Mouse (Mus musculus): ENCODE results near the gene Pyy.

The Pyy gene

DNA sequence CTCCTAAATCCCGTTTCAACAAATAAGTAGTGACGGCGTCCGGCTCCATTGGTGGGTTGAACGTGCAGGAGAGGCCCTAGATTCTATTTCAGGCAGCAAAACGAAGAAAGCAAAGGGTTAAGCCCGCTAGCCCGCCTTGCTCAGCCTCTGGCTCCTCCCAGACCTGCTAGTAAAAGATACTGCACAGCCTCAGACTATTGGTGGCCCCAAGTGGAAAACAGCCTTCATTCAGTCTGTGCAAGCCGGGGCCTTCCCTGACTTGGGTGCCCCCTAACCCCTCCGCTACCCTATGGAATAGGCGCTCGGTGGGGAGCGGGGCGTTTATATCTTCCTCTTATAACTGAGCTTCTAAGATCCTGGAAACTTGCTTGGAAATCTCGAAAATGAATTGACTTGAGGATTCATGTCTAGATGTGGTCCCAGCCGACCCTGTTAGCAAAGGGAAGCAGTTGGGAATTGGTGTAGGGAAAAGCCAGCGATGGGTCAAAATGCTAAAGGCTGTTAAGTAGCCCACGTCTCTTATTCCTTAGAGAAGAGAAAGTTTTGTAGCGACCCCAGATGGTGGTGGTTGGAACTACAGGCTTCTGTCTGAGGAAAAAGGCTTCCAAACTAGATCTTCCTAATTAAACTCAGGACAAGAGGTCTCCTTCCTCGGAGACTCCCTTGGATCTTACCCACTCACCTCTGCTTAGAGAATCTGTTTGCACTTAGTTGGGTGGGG is 18.4 kb downstream of the Pyy start:
- peak; percentile 65 for DNase-seq

DNA sequence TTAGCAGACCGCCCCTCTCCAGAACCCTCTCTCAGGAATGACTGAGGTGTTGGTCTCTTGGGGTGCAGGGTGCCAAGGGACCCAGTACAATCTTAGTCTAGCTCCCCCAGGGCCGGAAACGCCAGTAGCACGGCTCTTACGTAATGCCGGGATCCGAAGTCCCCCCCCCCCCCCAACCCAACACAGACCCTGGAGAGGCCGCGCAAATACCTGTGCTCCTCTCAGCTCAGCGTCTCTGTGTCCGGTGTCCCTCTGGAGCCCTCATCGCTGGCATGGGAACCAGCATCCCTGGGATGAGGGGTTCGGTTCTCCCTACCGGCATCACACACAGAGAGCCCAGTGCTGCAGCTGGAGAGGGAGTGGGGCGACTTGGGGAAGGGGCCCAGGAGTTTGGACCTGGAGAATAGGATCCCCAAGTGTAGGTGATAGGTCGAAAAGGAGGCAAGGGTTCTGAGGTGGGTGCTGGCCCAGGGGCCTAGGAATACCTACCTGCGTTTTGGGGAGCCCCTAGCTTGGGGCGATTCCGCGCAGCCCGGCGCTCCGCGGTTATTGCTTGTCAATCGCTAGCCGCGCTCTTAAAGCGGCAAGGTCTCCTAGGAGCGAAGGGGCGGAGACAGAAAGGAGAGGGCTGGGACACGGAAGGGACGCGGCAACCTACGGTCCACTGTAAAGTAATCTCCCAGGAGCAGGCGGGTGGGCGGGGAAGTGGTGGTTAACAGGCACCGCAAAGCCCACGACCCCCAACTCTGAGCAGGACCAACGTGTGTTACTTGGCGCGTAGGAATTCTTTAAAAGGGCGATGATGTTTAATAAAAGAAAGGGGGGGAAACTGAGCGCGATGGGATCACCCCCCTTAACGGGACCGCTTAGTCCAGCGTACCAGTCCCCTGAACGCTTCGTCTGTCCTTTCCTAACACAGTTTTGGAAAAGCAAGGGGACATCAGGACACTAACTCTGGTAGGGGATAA is 19.4 kb downstream of the Pyy start, which contains the start of gene Mpp2:
TSS of gene Mpp2 (minus strand) at position 585 of the 968 bp plus-strand sequence.
- DNase-seq: peak; percentile 81

DNA sequence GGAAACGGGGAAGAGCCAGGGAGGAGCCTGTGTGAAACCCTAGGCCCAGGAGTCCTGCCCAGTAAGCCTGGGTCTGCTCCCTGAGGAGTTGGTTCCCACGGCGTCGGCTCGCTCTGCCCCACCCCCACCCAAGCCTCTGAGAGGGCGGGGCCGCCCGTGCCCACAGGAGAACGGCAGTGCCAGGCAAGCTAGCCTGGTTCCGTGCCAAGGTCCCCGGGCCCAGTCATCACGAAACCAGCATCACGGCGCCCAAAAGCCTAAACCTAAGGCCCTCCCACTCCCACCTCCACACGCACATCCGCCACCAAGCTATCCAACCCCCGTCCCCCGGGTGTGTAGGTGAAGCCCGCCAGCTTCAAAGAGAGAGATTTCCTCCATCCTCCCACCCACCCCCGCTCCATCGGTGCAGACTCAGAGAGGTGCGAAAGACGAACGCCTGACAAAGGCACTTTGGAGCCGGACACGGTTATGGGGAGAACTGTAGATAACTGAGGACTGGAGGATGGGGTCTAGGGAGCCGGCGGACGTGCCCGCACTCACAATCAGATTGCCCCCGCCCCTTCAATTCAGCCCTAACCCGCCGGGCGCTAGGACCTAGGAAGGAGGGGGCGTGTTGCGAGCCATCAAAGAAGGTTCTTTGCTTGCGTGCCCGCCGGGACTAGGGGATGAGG is 20.4 kb downstream of the Pyy start:
- peak; percentile 71 for DNase-seq

GRCm38 (mm10) chr11:102086331-102086730 is 21.3 kb downstream of the Pyy start:
- DNase-seq: no peak

DNA sequence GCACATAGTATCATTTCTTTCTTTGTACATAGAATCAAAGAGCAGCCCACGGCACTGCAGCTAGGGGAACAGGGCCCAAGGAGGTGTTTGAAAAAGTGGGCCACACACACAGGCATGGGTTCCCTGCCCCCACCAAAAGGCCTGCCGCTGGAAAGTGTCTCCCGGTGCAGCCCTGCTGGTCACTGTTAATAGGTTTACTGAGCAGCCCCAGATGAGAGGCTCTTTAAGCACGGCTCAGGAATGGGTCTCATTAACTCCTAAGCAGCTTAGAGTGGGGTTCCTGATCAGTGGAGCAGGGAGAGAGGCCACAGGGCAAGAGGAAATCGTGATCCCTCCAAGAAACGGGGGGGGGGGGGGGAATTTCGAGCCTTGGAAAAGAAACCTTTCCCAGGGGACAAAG is 23.5 kb downstream of the Pyy start:
- DNase-seq: no peak

GRCm38 (mm10) chr11:102083193-102083592 is 24.4 kb downstream of the Pyy start:
- DNase-seq: no peak

GRCm38 (mm10) chr11:102082322-102082721 is 25.3 kb downstream of the Pyy start:
- DNase-seq: peak; percentile 75

DNA sequence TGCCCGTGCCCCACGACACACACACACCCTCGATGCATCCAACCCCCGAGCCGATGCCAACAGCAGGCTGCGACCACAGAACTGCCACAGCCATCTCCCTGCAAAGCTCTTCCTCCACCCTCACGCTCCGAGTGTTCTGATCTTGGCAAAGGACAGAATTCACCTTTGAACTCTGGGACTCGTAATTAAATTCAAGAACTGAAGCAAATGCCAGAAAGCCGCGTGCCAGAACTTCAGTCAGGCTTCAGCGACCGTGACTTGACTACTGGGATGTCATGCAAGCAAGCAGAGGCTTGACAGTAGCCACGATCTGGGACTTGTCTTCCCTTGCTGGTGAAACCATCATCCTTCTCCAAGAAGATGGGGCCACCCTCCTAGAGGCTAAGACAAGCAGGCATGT is 33.9 kb downstream of the Pyy start:
- no peak for DNase-seq

DNA sequence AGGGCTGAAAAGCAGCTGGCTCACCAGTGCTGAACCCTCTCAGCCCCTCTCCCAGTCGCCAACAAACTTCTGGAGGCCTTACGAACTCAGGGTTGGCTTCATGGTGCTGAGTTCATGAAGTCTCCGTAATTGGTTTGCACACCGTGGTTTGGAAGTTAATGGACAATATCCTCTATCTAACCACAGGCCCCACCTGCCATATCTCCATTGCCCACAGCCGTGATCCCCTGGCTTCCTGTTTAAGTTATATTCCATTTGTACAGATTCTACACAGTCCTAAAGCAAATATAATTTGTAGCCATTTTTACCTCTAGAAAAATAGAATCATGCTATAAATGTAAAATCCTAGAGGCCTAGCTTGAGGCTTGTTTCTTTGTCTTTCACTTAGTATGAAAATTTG is 34.9 kb downstream of the Pyy start:
- DNase-seq: no peak

- DNase-seq: no peak
Observed at GRCm38 (mm10) chr11:102070426-102070825, 37.2 kb downstream of the Pyy start.

- DNase-seq: no peak
Observed at GRCm38 (mm10) chr11:102069633-102070032, 38.0 kb downstream of the Pyy start.

DNA sequence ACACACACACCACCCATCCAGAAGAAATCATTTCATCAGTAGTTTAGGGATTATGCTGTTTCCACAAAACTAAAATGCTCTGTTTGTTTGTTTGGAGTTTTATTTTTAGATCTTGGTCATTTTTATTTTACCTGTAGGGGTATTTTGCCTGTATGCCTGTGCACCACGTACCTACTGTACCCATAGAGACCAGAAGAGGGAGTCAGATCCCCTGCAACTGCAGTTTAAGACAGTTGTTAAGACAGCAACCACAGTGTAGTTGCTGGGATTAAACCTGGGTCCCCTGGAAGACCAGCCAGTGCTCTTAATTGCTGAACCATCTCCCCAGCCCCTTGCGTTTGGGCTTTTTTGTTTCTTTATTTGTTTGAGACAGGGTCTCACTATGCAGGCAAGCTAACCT is 38.7 kb downstream of the Pyy start:
- DNase-seq: no peak

DNA sequence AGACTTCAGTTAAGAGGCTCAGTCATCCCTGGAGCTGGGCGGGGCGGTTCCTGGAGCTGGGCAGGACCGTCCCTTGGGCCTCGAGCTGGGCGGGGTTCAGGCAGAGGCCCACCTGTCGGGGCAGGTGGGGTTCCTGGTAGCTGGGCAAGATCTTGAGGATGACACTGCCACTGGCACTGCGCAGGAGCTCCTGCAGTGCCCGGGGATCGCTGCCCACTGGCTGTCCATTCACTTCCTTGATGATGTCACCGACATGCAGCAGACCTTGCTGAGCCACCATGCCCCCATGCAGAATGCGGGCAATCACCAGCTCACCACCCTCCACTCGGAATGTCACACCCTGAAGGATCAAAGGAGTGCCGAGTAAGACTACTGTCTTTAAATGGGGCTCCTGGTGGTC is 44.6 kb downstream of the Pyy start:
- DNase-seq: no peak

DNA sequence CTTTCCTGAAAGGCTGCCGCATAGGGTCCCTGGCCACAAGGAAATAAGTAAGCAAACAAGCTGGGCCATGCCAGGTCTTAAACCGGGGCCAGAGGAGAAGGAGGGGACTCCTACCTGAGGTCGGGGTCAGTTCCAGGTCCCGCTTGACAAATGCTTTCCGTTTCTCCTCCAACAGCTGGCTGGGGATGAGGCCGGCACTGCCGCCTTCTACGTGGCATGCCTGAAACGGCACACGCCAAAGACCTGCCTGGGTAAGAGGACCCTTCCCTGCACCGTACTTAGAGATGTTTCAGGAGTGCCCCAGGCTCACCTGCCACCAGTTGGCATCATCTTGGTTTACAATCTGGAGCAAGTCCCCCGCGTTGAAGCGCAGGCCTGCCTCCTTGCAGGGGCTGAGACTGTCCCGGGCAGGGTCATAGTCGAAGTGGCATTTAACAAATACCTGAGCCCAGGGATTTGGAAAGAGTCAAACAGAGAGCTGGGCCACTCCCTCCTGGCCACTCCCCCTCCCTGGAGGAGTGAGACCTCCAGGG is 45.6 kb downstream of the Pyy start:
- DNase-seq: no peak

- DNase-seq: peak; percentile 87
Observed at GRCm38 (mm10) chr11:102061236-102061940, 46.2 kb downstream of the Pyy start.

Data from lung, postnatal 36 days (tissue).